18 mouse cellular contexts compared by ENCODE assay signal in genomic region chr9:58160315-58160714, GRCm38 (mm10). TPM values are rescaled to one million over a fixed set of nuclear protein-coding genes. Genes with fewer than 3 reads are reported as not detected.
DNase-seq lines count a peak whose midpoint lies in the region; ATAC-seq and TF ChIP-seq lines count a peak whose summit lies in the region.
"Had no signal": no experiment of that assay in that cellular context is flagged by ENCODE, and none has a peak within 500 bp of the region (broad histone marks: within the 10 kb centered on the region; RNA-seq: fewer than 3 reads in every experiment).

No protein-coding gene starts in this region.

- peaks cover 11% of the 10 kb centered on the region; the same call in 1 of the 2 replicates for H3K27me3 ChIP-seq in heart, embryonic 12.5 days (replicated peaks)
- H3K27me3 ChIP-seq in lung, embryonic 15.5 days: no peaks in the 10 kb centered on the region
- no peaks in the 10 kb centered on the region for H3K27me3 ChIP-seq in lung, postnatal 0 days (replicated peaks; ENCODE audit: insufficient read depth, low read length)
- no peaks in the 10 kb centered on the region for H3K27me3 ChIP-seq in embryonic facial prominence, embryonic 15.5 days
- no peaks in the 10 kb centered on the region for H3K27me3 ChIP-seq in stomach, embryonic 14.5 days (ENCODE audit: control insufficient read depth, insufficient read depth, low read length)
- H3K27me3 ChIP-seq in midbrain, embryonic 11.5 days (ENCODE audit: control insufficient read depth, insufficient read depth, low read length): 0 out of 2 replicates have a peak, but pooled peaks cover 3% of the 10 kb centered on the region
- H3K27me3 ChIP-seq: forebrain, embryonic 12.5 days; midbrain, embryonic 13.5 days had no signal

- DNase-seq in heart, postnatal 10 days: no peak
- DNase-seq in lung, postnatal 0 days (ENCODE audit: low spot score): no peak
- no peak for DNase-seq in midbrain, embryonic 11.5 days (ENCODE audit: low spot score, missing footprints)
- DNase-seq in layer of hippocampus, postnatal 10 days (ENCODE audit: low spot score in 2 of 2): no peak
- DNase-seq: adrenal gland, postnatal 25 days; cerebellum, adult 2 months; kidney, adult 9 months; liver, postnatal 0 days; right cerebral cortex, postnatal 4 days; thymus, postnatal 36 days had no signal

- WGBS in heart, embryonic 12.5 days: 57% methylated on average over 5 of the region's 5 CpGs
- WGBS in lung, embryonic 15.5 days: 53% methylated on average over 5 of the region's 5 CpGs
- 61% methylated on average over 5 of the region's 5 CpGs for WGBS in lung, postnatal 0 days
- WGBS in embryonic facial prominence, embryonic 15.5 days: 81% methylated on average over 5 of the region's 5 CpGs
- 75% methylated on average over 5 of the region's 5 CpGs for WGBS in stomach, embryonic 14.5 days
- WGBS in midbrain, embryonic 11.5 days: 84% methylated on average over 5 of the region's 5 CpGs

- no peak for TF ChIP-seq CTCF in lung, postnatal 0 days (IDR thresholded peaks at IDR 0.05)

- ATAC-seq in heart, embryonic 12.5 days (ENCODE audit: insufficient number of reproducible peaks, low FRiP score): no peak
- ATAC-seq in lung, embryonic 15.5 days (ENCODE audit: borderline replicate concordance, extremely low read depth, low FRiP score, low TSS enrichment): no peak
- no peak for ATAC-seq in lung, postnatal 0 days
- no peak for ATAC-seq in embryonic facial prominence, embryonic 15.5 days (ENCODE audit: insufficient number of reproducible peaks, low FRiP score, low TSS enrichment, low read depth)
- no peak for ATAC-seq in stomach, embryonic 14.5 days (ENCODE audit: insufficient number of reproducible peaks, insufficient read depth, low FRiP score, low read depth)
- ATAC-seq in midbrain, embryonic 11.5 days (ENCODE audit: low FRiP score): no peak
- ATAC-seq: liver, postnatal 0 days; midbrain, embryonic 13.5 days had no signal

- H3K36me3 ChIP-seq in heart, embryonic 12.5 days: no peaks in the 10 kb centered on the region
- no peaks in the 10 kb centered on the region for H3K36me3 ChIP-seq in lung, embryonic 15.5 days
- H3K36me3 ChIP-seq in lung, postnatal 0 days (ENCODE audit: insufficient read depth, low read length): no peaks in the 10 kb centered on the region
- H3K36me3 ChIP-seq in embryonic facial prominence, embryonic 15.5 days: no peaks in the 10 kb centered on the region
- no peaks in the 10 kb centered on the region; the same call in 1 of the 2 replicates for H3K36me3 ChIP-seq in stomach, embryonic 14.5 days (ENCODE audit: control insufficient read depth, insufficient read depth, low read length)
- H3K36me3 ChIP-seq in midbrain, embryonic 11.5 days (ENCODE audit: control insufficient read depth, insufficient read depth, low read length): no peaks in the 10 kb centered on the region
- H3K36me3 ChIP-seq: forebrain, embryonic 12.5 days; midbrain, embryonic 13.5 days had no signal

- H3K27ac ChIP-seq in heart, embryonic 12.5 days (ENCODE audit: poor library complexity, severe bottlenecking): peak overlapping the region; percentile 3
- H3K27ac ChIP-seq in lung, embryonic 15.5 days: peak overlapping the region; percentile 97
- H3K27ac ChIP-seq in lung, postnatal 0 days (ENCODE audit: low read length): no peak overlapping the region
- peak overlapping the region; percentile 98 for H3K27ac ChIP-seq in embryonic facial prominence, embryonic 15.5 days (replicated peaks)
- H3K27ac ChIP-seq in stomach, embryonic 14.5 days (ENCODE audit: low read length): peak overlapping the region; percentile 97
- no peak overlapping the region for H3K27ac ChIP-seq in midbrain, embryonic 11.5 days (ENCODE audit: low read depth, low read length)
- H3K27ac ChIP-seq: forebrain, embryonic 12.5 days had no signal

- no peak for TF ChIP-seq EP300 in lung, postnatal 0 days (IDR thresholded peaks at IDR 0.05)

- H3K4me2 ChIP-seq in heart, embryonic 12.5 days: no peak overlapping the region
- no peak overlapping the region for H3K4me2 ChIP-seq in lung, embryonic 15.5 days
- no peak overlapping the region for H3K4me2 ChIP-seq in lung, postnatal 0 days (replicated peaks; ENCODE audit: low read depth, low read length)
- no peak overlapping the region for H3K4me2 ChIP-seq in embryonic facial prominence, embryonic 15.5 days (replicated peaks)
- peak overlapping the region; percentile 78; the same call in 1 of the 2 replicates for H3K4me2 ChIP-seq in stomach, embryonic 14.5 days (replicated peaks; ENCODE audit: low read depth, low read length)
- H3K4me2 ChIP-seq in midbrain, embryonic 11.5 days: no peak overlapping the region
- H3K4me2 ChIP-seq: forebrain, embryonic 12.5 days; midbrain, embryonic 13.5 days had no signal

- no peak overlapping the region for H3K4me3 ChIP-seq in heart, embryonic 12.5 days
- no peak overlapping the region for H3K4me3 ChIP-seq in lung, embryonic 15.5 days
- no peak overlapping the region for H3K4me3 ChIP-seq in lung, postnatal 0 days (ENCODE audit: low read depth, low read length)
- H3K4me3 ChIP-seq in embryonic facial prominence, embryonic 15.5 days (replicated peaks): no peak overlapping the region
- no peak overlapping the region for H3K4me3 ChIP-seq in stomach, embryonic 14.5 days (ENCODE audit: low read depth, low read length)
- no peak overlapping the region for H3K4me3 ChIP-seq in midbrain, embryonic 11.5 days (ENCODE audit: low read depth, low read length)
- H3K4me3 ChIP-seq: forebrain, embryonic 12.5 days; midbrain, embryonic 13.5 days had no signal

- intact Hi-C loops in heart, postnatal 10 days (cut with DNase I): no loop called here

- H3K9me3 ChIP-seq in heart, embryonic 12.5 days (replicated peaks): no peaks in the 10 kb centered on the region
- no peaks in the 10 kb centered on the region for H3K9me3 ChIP-seq in lung, embryonic 15.5 days
- no peaks in the 10 kb centered on the region for H3K9me3 ChIP-seq in lung, postnatal 0 days (ENCODE audit: low read length)
- no peaks in the 10 kb centered on the region for H3K9me3 ChIP-seq in embryonic facial prominence, embryonic 15.5 days (replicated peaks)
- H3K9me3 ChIP-seq in stomach, embryonic 14.5 days (ENCODE audit: control insufficient read depth, low read depth, low read length): no peaks in the 10 kb centered on the region
- H3K9me3 ChIP-seq in midbrain, embryonic 11.5 days (ENCODE audit: control insufficient read depth, low read length): no peaks in the 10 kb centered on the region
- H3K9me3 ChIP-seq: forebrain, embryonic 12.5 days; midbrain, embryonic 13.5 days had no signal

- no peak overlapping the region for H3K9ac ChIP-seq in heart, embryonic 12.5 days
- no peak overlapping the region for H3K9ac ChIP-seq in lung, embryonic 15.5 days
- H3K9ac ChIP-seq in lung, postnatal 0 days (replicated peaks; ENCODE audit: low read depth): no peak overlapping the region
- no peak overlapping the region for H3K9ac ChIP-seq in embryonic facial prominence, embryonic 15.5 days
- no peak overlapping the region for H3K9ac ChIP-seq in stomach, embryonic 14.5 days (replicated peaks; ENCODE audit: low read depth, low read length)
- no peak overlapping the region for H3K9ac ChIP-seq in midbrain, embryonic 11.5 days (ENCODE audit: low read length)
- H3K9ac ChIP-seq: forebrain, embryonic 12.5 days; liver, postnatal 0 days; midbrain, embryonic 13.5 days had no signal

- peaks cover 50% of the 10 kb centered on the region for H3K4me1 ChIP-seq in heart, embryonic 12.5 days (replicated peaks)
- peaks cover 53% of the 10 kb centered on the region for H3K4me1 ChIP-seq in lung, embryonic 15.5 days
- H3K4me1 ChIP-seq in lung, postnatal 0 days (ENCODE audit: insufficient read depth, low read depth, low read length): peaks cover 5% of the 10 kb centered on the region; the same call in 1 of the 2 replicates
- H3K4me1 ChIP-seq in embryonic facial prominence, embryonic 15.5 days: peaks cover 52% of the 10 kb centered on the region
- H3K4me1 ChIP-seq in stomach, embryonic 14.5 days (ENCODE audit: control insufficient read depth, insufficient read depth, low read length): peaks cover 48% of the 10 kb centered on the region
- peaks cover 9% of the 10 kb centered on the region for H3K4me1 ChIP-seq in midbrain, embryonic 11.5 days (ENCODE audit: control insufficient read depth, insufficient read depth, low read length)

RNA-seq across cellular contexts. Expression of gene Ccdc33, which starts 41.7 kb away (rescaled TPM):
- not detected in 2 replicates for polyA plus RNA-seq in heart, embryonic 12.5 days (2016; fragmentation: Nextera tagmentation; extraction: Ambion mirVana)
- total RNA-seq in heart, postnatal 10 days (2021): not detected
- 0.05 and 0.16 TPM in 2 replicates for polyA plus RNA-seq in lung, embryonic 15.5 days (2015; fragmentation: Nextera tagmentation; extraction: Ambion mirVana)
- 3.0 and 3.3 TPM in 2 replicates for polyA plus RNA-seq in lung, postnatal 0 days (2015; fragmentation: Nextera tagmentation; extraction: Ambion mirVana)
- 1.3 and 1.6 TPM in 2 replicates for polyA plus RNA-seq in embryonic facial prominence, embryonic 15.5 days (2015; fragmentation: Nextera tagmentation; extraction: Ambion mirVana)
- polyA plus RNA-seq in stomach, embryonic 14.5 days (2014; fragmentation: Nextera tagmentation; extraction: Ambion mirVana): 0.91 TPM in 1 of 2 replicates, not detected in the other
- 0.41 and 0.90 TPM in 2 replicates for polyA plus RNA-seq in midbrain, embryonic 11.5 days (2014; fragmentation: Nextera tagmentation; extraction: Ambion mirVana)
- 1 to 10 TPM; 1.0 to 2.0 TPM for total RNA-seq in layer of hippocampus, postnatal 10 days (2021)
- total RNA-seq: gastrocnemius, postnatal 25 days; neutrophil, adult 5-6 weeks had no signal
- polyA plus RNA-seq: liver, postnatal 0 days had no signal

RNA-seq across cellular contexts. Expression of gene Islr, which starts 43.8 kb away (rescaled TPM):
- polyA plus RNA-seq in heart, embryonic 12.5 days (2016; fragmentation: Nextera tagmentation; extraction: Ambion mirVana): 8.5 and 8.6 TPM in 2 replicates
- 10 to 100 TPM; 52.4 to 54.4 TPM for total RNA-seq in heart, postnatal 10 days (2021)
- polyA plus RNA-seq in lung, embryonic 15.5 days (2015; fragmentation: Nextera tagmentation; extraction: Ambion mirVana): 89.5 and 89.6 TPM in 2 replicates
- 21.6 and 28.5 TPM in 2 replicates for polyA plus RNA-seq in lung, postnatal 0 days (2015; fragmentation: Nextera tagmentation; extraction: Ambion mirVana)
- 150 and 165 TPM in 2 replicates for polyA plus RNA-seq in embryonic facial prominence, embryonic 15.5 days (2015; fragmentation: Nextera tagmentation; extraction: Ambion mirVana)
- polyA plus RNA-seq in stomach, embryonic 14.5 days (2014; fragmentation: Nextera tagmentation; extraction: Ambion mirVana): 83.3 and 87.9 TPM in 2 replicates
- polyA plus RNA-seq in midbrain, embryonic 11.5 days (2014; fragmentation: Nextera tagmentation; extraction: Ambion mirVana): 13.0 and 13.9 TPM in 2 replicates
- 10 to 100 TPM; 16.4 to 18.1 TPM for total RNA-seq in layer of hippocampus, postnatal 10 days (2021)
- total RNA-seq: neutrophil, adult 5-6 weeks had no signal

RNA-seq across cellular contexts. Expression of gene Islr2, which starts 43.8 kb away (rescaled TPM):
- polyA plus RNA-seq in heart, embryonic 12.5 days (2016; fragmentation: Nextera tagmentation; extraction: Ambion mirVana): 0.05 TPM in 1 of 2 replicates, not detected in the other
- total RNA-seq in heart, postnatal 10 days (2021): 1 to 10 TPM; 2.5 to 4.5 TPM
- polyA plus RNA-seq in lung, embryonic 15.5 days (2015; fragmentation: Nextera tagmentation; extraction: Ambion mirVana): 0.06 and 0.15 TPM in 2 replicates
- polyA plus RNA-seq in lung, postnatal 0 days (2015; fragmentation: Nextera tagmentation; extraction: Ambion mirVana): not detected in 2 replicates
- 0.80 and 0.81 TPM in 2 replicates for polyA plus RNA-seq in embryonic facial prominence, embryonic 15.5 days (2015; fragmentation: Nextera tagmentation; extraction: Ambion mirVana)
- polyA plus RNA-seq in stomach, embryonic 14.5 days (2014; fragmentation: Nextera tagmentation; extraction: Ambion mirVana): 1.7 and 2.6 TPM in 2 replicates
- 18.7 and 19.6 TPM in 2 replicates for polyA plus RNA-seq in midbrain, embryonic 11.5 days (2014; fragmentation: Nextera tagmentation; extraction: Ambion mirVana)
- total RNA-seq in layer of hippocampus, postnatal 10 days (2021): 100 to 1,000 TPM; 231 to 269 TPM
- polyA plus RNA-seq: liver, postnatal 0 days had no signal

Comparison
In these comparisons a context has a peak if more than half of its experiments do, and no peak if none do; other contexts are left out.
1. H3K27ac ChIP-seq: peak in heart, embryonic 12.5 days (single experiment), lung, embryonic 15.5 days (single experiment), embryonic facial prominence, embryonic 15.5 days (single experiment) and stomach, embryonic 14.5 days (single experiment); none in lung, postnatal 0 days (single experiment) and midbrain, embryonic 11.5 days (single experiment).